8 mouse cellular contexts compared by ENCODE assay signal in genomic region chr9:50734989-50735388, GRCm38 (mm10). TPM values are rescaled to one million over a fixed set of nuclear protein-coding genes. Genes with fewer than 3 reads are reported as not detected.
A peak's percentile ranks its signal among the peaks of the same experiment; 100 is the strongest.
DNase-seq lines count a peak whose midpoint lies in the region; ATAC-seq and TF ChIP-seq lines count a peak whose summit lies in the region.

No protein-coding gene starts in this region.

- no peak overlapping the region for H3K27ac ChIP-seq in heart, adult 2 months
- H3K27ac ChIP-seq in heart, embryonic 10.5 days, result no peak overlapping the region
- H3K27ac ChIP-seq in cortical plate, adult 2 months (ENCODE audit: insufficient read depth, low read length), result no peak overlapping the region
- no peak overlapping the region for H3K27ac ChIP-seq in heart, embryonic 15.5 days
- no peak overlapping the region for H3K27ac ChIP-seq in layer of hippocampus, adult 2 months
- H3K27ac ChIP-seq in midbrain, embryonic 15.5 days, result no peak overlapping the region

- ATAC-seq in heart, embryonic 15.5 days (replicated peaks; ENCODE audit: insufficient number of reproducible peaks, insufficient read depth, low FRiP score, low read depth), result no peak
- no peak for ATAC-seq in midbrain, embryonic 15.5 days (replicated peaks)

- peak; percentile 91 for TF ChIP-seq CTCF in heart, adult 2 months (IDR thresholded peaks at IDR 0.05)
- peak; percentile 79 for TF ChIP-seq CTCF in cortical plate, adult 2 months (IDR thresholded peaks at IDR 0.05; ENCODE audit: extremely low read depth, insufficient read depth, low read length)
- TF ChIP-seq CTCF in layer of hippocampus, adult 2 months (conservative IDR thresholded peaks at IDR 0.05), result peak; percentile 91

- intact Hi-C loops in heart, adult 2 months (cut with DNase I), result loop anchor here (2.0 to 5.0 kb wide), 2 partner anchors 26 to 38 kb away; no protein-coding TSS in a partner anchor

- H3K36me3 ChIP-seq in heart, adult 2 months (ENCODE audit: control insufficient read depth, insufficient read depth, low read length), result no peaks in the 10 kb centered on the region
- no peaks in the 10 kb centered on the region for H3K36me3 ChIP-seq in heart, embryonic 10.5 days
- H3K36me3 ChIP-seq in heart, embryonic 15.5 days, result no peaks in the 10 kb centered on the region
- H3K36me3 ChIP-seq in midbrain, embryonic 15.5 days (replicated peaks), result no peaks in the 10 kb centered on the region

- no peaks in the 10 kb centered on the region for H3K27me3 ChIP-seq in heart, adult 2 months (ENCODE audit: control insufficient read depth, insufficient read depth, low read length)
- no peaks in the 10 kb centered on the region for H3K27me3 ChIP-seq in heart, embryonic 10.5 days (ENCODE audit: insufficient read depth, poor library complexity, severe bottlenecking)
- H3K27me3 ChIP-seq in heart, embryonic 15.5 days, result no peaks in the 10 kb centered on the region
- no peaks in the 10 kb centered on the region for H3K27me3 ChIP-seq in midbrain, embryonic 15.5 days (replicated peaks)

- H3K79me2 ChIP-seq in heart, adult 2 months (replicated peaks; ENCODE audit: control insufficient read depth, insufficient read depth, low read length), result no peaks in the 10 kb centered on the region

- no peak for TF ChIP-seq POLR2A in heart, adult 2 months (IDR thresholded peaks at IDR 0.05; ENCODE audit: insufficient read depth, low read depth, low read length)
- no peak for TF ChIP-seq POLR2A in cortical plate, adult 2 months (IDR thresholded peaks at IDR 0.05; ENCODE audit: extremely low read depth, insufficient read depth, low read length)

- WGBS in heart, adult 2 months, result 2% methylated on average over 9 of the region's 9 CpGs
- 10% methylated on average over 9 of the region's 9 CpGs for WGBS in heart, embryonic 10.5 days
- WGBS in heart, embryonic 15.5 days, result 4% methylated on average over 9 of the region's 9 CpGs
- WGBS in midbrain, embryonic 15.5 days, result 2% methylated on average over 9 of the region's 9 CpGs

- H3K9ac ChIP-seq in heart, adult 2 months (ENCODE audit: low read depth, low read length), result no peak overlapping the region
- no peak overlapping the region for H3K9ac ChIP-seq in heart, embryonic 15.5 days
- 0 out of 2 replicates have a peak overlapping the region, but pooled peaks have one; percentile 4 for H3K9ac ChIP-seq in midbrain, embryonic 15.5 days

- H3K4me2 ChIP-seq in heart, embryonic 15.5 days, result peak overlapping the region; percentile 31; the same call in 1 of the 2 replicates
- peak overlapping the region; percentile 39 for H3K4me2 ChIP-seq in midbrain, embryonic 15.5 days

- no peak overlapping the region for H3K4me3 ChIP-seq in heart, adult 2 months
- no peak overlapping the region for H3K4me3 ChIP-seq in heart, embryonic 10.5 days
- H3K4me3 ChIP-seq in cortical plate, adult 2 months (ENCODE audit: insufficient read depth, low read length), result no peak overlapping the region
- no peak overlapping the region for H3K4me3 ChIP-seq in heart, embryonic 15.5 days
- peak overlapping the region; percentile 8 for H3K4me3 ChIP-seq in layer of hippocampus, adult 2 months
- H3K4me3 ChIP-seq in midbrain, embryonic 15.5 days, result 0 out of 2 replicates have a peak overlapping the region, but pooled peaks have one; percentile 19

- H3K4me1 ChIP-seq in heart, adult 2 months (ENCODE audit: control insufficient read depth, insufficient read depth, low read length), result no peaks in the 10 kb centered on the region; the same call in 1 of the 2 replicates
- H3K4me1 ChIP-seq in heart, embryonic 10.5 days, result peaks cover 24% of the 10 kb centered on the region
- no peaks in the 10 kb centered on the region for H3K4me1 ChIP-seq in cortical plate, adult 2 months (ENCODE audit: control insufficient read depth, insufficient read depth, low read length)
- peaks cover 17% of the 10 kb centered on the region for H3K4me1 ChIP-seq in heart, embryonic 15.5 days (replicated peaks)
- peaks cover 14% of the 10 kb centered on the region for H3K4me1 ChIP-seq in midbrain, embryonic 15.5 days

- H3K9me3 ChIP-seq in heart, embryonic 10.5 days, result no peaks in the 10 kb centered on the region
- no peaks in the 10 kb centered on the region for H3K9me3 ChIP-seq in heart, embryonic 15.5 days (replicated peaks)
- no peaks in the 10 kb centered on the region for H3K9me3 ChIP-seq in midbrain, embryonic 15.5 days

- TF ChIP-seq EP300 in heart, adult 2 months (IDR thresholded peaks at IDR 0.05; ENCODE audit: insufficient read depth, low read depth, low read length), result peak; percentile 58; the same call in 1 of the 2 replicates

- peak; percentile 53 to 60 for DNase-seq in heart, adult 2 months
- DNase-seq in heart, embryonic 10.5 days (ENCODE audit: low spot score), result no peak
- DNase-seq in MN1 (ENCODE audit: low spot score), result peak; percentile 72
- DNase-seq in layer of hippocampus, adult 2 months (ENCODE audit: low spot score in 2 of 2), result peak in 1 of 2 experiments; percentile 68
- no peak for DNase-seq in frontal cortex, postnatal 10 days (ENCODE audit: low spot score in 2 of 2)

RNA-seq across cellular contexts. Expression of gene Dixdc1, which starts 4.3 kb away (rescaled TPM):
- total RNA-seq in heart, adult 2 months (2021), result 1 to 10 TPM; 3.4 to 5.4 TPM
- 2.6 and 4.9 TPM in 2 replicates for polyA plus RNA-seq in heart, adult 2 months (2012; rRNA removed)
- polyA plus RNA-seq in heart, embryonic 10.5 days (2016; fragmentation: Nextera tagmentation; extraction: Ambion mirVana), result 5.3 and 7.6 TPM in 2 replicates
- polyA plus RNA-seq in cortical plate, adult 2 months (2012; rRNA removed), result 47.0 and 47.2 TPM in 2 replicates
- polyA plus RNA-seq in heart, embryonic 15.5 days (2015; fragmentation: Nextera tagmentation; extraction: Ambion mirVana), result 9.1 and 9.2 TPM in 2 replicates
- 10 to 100 TPM; 80.1 to 87.4 TPM for total RNA-seq in layer of hippocampus, adult 2 months (2021)
- 33.0 and 37.9 TPM in 2 replicates for polyA plus RNA-seq in midbrain, embryonic 15.5 days (2015; fragmentation: Nextera tagmentation; extraction: Ambion mirVana)

RNA-seq across cellular contexts. Expression of gene 2310030G06Rik, which starts 11.3 kb away (rescaled TPM):
- total RNA-seq in heart, adult 2 months (2021), result 1 to 10 TPM; 2.9 to 4.3 TPM
- 5.6 and 7.4 TPM in 2 replicates for polyA plus RNA-seq in heart, adult 2 months (2012; rRNA removed)
- polyA plus RNA-seq in heart, embryonic 10.5 days (2016; fragmentation: Nextera tagmentation; extraction: Ambion mirVana), result 8.4 TPM in 2 replicates
- polyA plus RNA-seq in cortical plate, adult 2 months (2012; rRNA removed), result 2.7 and 3.7 TPM in 2 replicates
- 8.7 and 9.2 TPM in 2 replicates for polyA plus RNA-seq in heart, embryonic 15.5 days (2015; fragmentation: Nextera tagmentation; extraction: Ambion mirVana)
- 1 to 10 TPM in 1 of 2 experiments, under 1 TPM in 1; 0.87 to 1.9 TPM for total RNA-seq in layer of hippocampus, adult 2 months (2021)
- polyA plus RNA-seq in midbrain, embryonic 15.5 days (2015; fragmentation: Nextera tagmentation; extraction: Ambion mirVana), result 1.5 and 2.3 TPM in 2 replicates

RNA-seq across cellular contexts. Expression of gene Cryab, which starts 16.1 kb away (rescaled TPM):
- 1,000 to 10,000 TPM; 2,783 to 3,339 TPM for total RNA-seq in heart, adult 2 months (2021)
- 3,110 and 4,349 TPM in 2 replicates for polyA plus RNA-seq in heart, adult 2 months (2012; rRNA removed)
- polyA plus RNA-seq in heart, embryonic 10.5 days (2016; fragmentation: Nextera tagmentation; extraction: Ambion mirVana), result 483 and 791 TPM in 2 replicates
- 267 and 331 TPM in 2 replicates for polyA plus RNA-seq in cortical plate, adult 2 months (2012; rRNA removed)
- 978 and 1,330 TPM in 2 replicates for polyA plus RNA-seq in heart, embryonic 15.5 days (2015; fragmentation: Nextera tagmentation; extraction: Ambion mirVana)
- total RNA-seq in layer of hippocampus, adult 2 months (2021), result 100 to 1,000 TPM; 117 to 119 TPM
- 10.7 and 11.8 TPM in 2 replicates for polyA plus RNA-seq in midbrain, embryonic 15.5 days (2015; fragmentation: Nextera tagmentation; extraction: Ambion mirVana)

RNA-seq across cellular contexts. Expression of gene Hspb2, which starts 17.2 kb away (rescaled TPM):
- 100 to 1,000 TPM; 131 to 139 TPM for total RNA-seq in heart, adult 2 months (2021)
- 201 and 224 TPM in 2 replicates for polyA plus RNA-seq in heart, adult 2 months (2012; rRNA removed)
- 227 and 370 TPM in 2 replicates for polyA plus RNA-seq in heart, embryonic 10.5 days (2016; fragmentation: Nextera tagmentation; extraction: Ambion mirVana)
- polyA plus RNA-seq in cortical plate, adult 2 months (2012; rRNA removed), result 3.8 and 4.9 TPM in 2 replicates
- 236 and 268 TPM in 2 replicates for polyA plus RNA-seq in heart, embryonic 15.5 days (2015; fragmentation: Nextera tagmentation; extraction: Ambion mirVana)
- under 1 TPM; 0.51 to 0.79 TPM for total RNA-seq in layer of hippocampus, adult 2 months (2021)
- polyA plus RNA-seq in midbrain, embryonic 15.5 days (2015; fragmentation: Nextera tagmentation; extraction: Ambion mirVana), result 0.87 and 1.1 TPM in 2 replicates

RNA-seq across cellular contexts. Expression of gene Fdxacb1, which starts 33.0 kb away (rescaled TPM):
- total RNA-seq in heart, adult 2 months (2021), result 1 to 10 TPM; 4.7 to 5.1 TPM
- 3.4 and 5.2 TPM in 2 replicates for polyA plus RNA-seq in heart, adult 2 months (2012; rRNA removed)
- polyA plus RNA-seq in heart, embryonic 10.5 days (2016; fragmentation: Nextera tagmentation; extraction: Ambion mirVana), result 10.6 and 12.2 TPM in 2 replicates
- 6.6 and 7.9 TPM in 2 replicates for polyA plus RNA-seq in cortical plate, adult 2 months (2012; rRNA removed)
- polyA plus RNA-seq in heart, embryonic 15.5 days (2015; fragmentation: Nextera tagmentation; extraction: Ambion mirVana), result 7.6 and 10.2 TPM in 2 replicates
- total RNA-seq in layer of hippocampus, adult 2 months (2021), result 1 to 10 TPM; 5.5 to 6.3 TPM
- 12.0 and 12.3 TPM in 2 replicates for polyA plus RNA-seq in midbrain, embryonic 15.5 days (2015; fragmentation: Nextera tagmentation; extraction: Ambion mirVana)

Comparison
In these comparisons a context has a peak if more than half of its experiments do, and no peak if none do; other contexts are left out.
1. DNase-seq: peak in heart, adult 2 months (2 of 2) and MN1 (single experiment); none in heart, embryonic 10.5 days (single experiment) and frontal cortex, postnatal 10 days (0 of 2).
2. H3K4me3 ChIP-seq: peak in layer of hippocampus, adult 2 months (single experiment) and midbrain, embryonic 15.5 days (single experiment); none in heart, adult 2 months (single experiment), heart, embryonic 10.5 days (single experiment), cortical plate, adult 2 months (single experiment) and heart, embryonic 15.5 days (single experiment).
3. RNA of gene Cryab, which starts 16.1 kb away (polyA plus RNA-seq): 3,110 to 4,349 TPM in heart, adult 2 months, 978 to 1,330 TPM in heart, embryonic 15.5 days, 483 to 791 TPM in heart, embryonic 10.5 days and 267 to 331 TPM in cortical plate, adult 2 months; 10.7 to 11.8 TPM in midbrain, embryonic 15.5 days; every median in the first group is over 10 times any median in the second.
4. Peak in every context shown above with its lines, with median percentiles within 50 percentile points of each other: CTCF ChIP-seq.